Comparison of ENCODE assay signal across 16 mouse cellular contexts in the genomic region with DNA sequence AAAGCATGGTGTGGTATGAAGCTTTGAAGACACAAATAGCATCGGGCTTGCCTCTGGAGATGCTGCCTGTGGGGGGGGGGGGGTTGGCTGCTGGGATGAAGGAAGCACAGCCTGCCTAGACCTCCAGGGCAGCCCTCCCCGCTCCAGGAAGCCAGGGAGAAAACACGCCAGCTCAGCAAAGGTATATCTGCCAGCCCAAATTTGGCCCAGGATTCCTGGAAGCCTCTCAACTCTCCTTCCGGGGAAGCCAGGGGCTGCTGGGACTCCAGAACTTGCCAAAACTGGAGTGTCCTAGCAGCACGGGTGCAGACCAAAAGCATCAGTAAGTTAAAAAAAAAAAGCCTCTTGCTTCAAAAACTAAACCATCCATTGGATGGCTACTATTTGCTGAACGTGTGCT. TPM values are rescaled to one million over a fixed set of nuclear protein-coding genes. Genes with fewer than 3 reads are reported as not detected.
"Had no signal": no experiment of that assay in that cellular context is flagged by ENCODE, and none has a peak within 500 bp of the region (broad histone marks: within the 10 kb centered on the region; RNA-seq: fewer than 3 reads in every experiment).

No protein-coding gene starts in this region.

- ATAC-seq: liver, postnatal 0 days had no signal

- DNase-seq: kidney, postnatal 14 days; liver; liver, embryonic 13.5 days; liver, postnatal 0 days; lung, postnatal 14 days; right cerebral cortex, postnatal 14 days; thymus, adult 18-20 months; thymus, postnatal 14 days had no signal

- H3K4me2 ChIP-seq: kidney, embryonic 15.5 days; limb, embryonic 12.5 days; liver, embryonic 13.5 days; lung, embryonic 15.5 days; midbrain, embryonic 12.5 days had no signal

- H3K4me3 ChIP-seq: kidney, embryonic 15.5 days; left cerebral cortex, adult 2 months; limb, embryonic 12.5 days; liver, embryonic 13.5 days; lung, embryonic 15.5 days; midbrain, embryonic 12.5 days had no signal

- H3K4me1 ChIP-seq: kidney, embryonic 15.5 days; limb, embryonic 12.5 days; liver, embryonic 13.5 days; lung, embryonic 15.5 days had no signal

- H3K27ac ChIP-seq: kidney, embryonic 15.5 days; left cerebral cortex, adult 2 months; limb, embryonic 12.5 days; liver, embryonic 13.5 days; lung, embryonic 15.5 days; midbrain, embryonic 12.5 days had no signal

- H3K9ac ChIP-seq: kidney, embryonic 15.5 days; limb, embryonic 12.5 days; liver, embryonic 13.5 days; liver, postnatal 0 days; lung, embryonic 15.5 days; midbrain, embryonic 12.5 days had no signal

- H3K27me3 ChIP-seq: liver, embryonic 13.5 days; lung, embryonic 15.5 days had no signal

- H3K36me3 ChIP-seq: kidney, embryonic 15.5 days; limb, embryonic 12.5 days; liver, embryonic 13.5 days; lung, embryonic 15.5 days; midbrain, embryonic 12.5 days had no signal

- H3K9me3 ChIP-seq: kidney, embryonic 15.5 days; limb, embryonic 12.5 days; liver, embryonic 13.5 days; lung, embryonic 15.5 days; midbrain, embryonic 12.5 days had no signal

RNA-seq across cellular contexts. Expression of a gene that starts 37.6 kb away (rescaled TPM):
- polyA plus RNA-seq: limb, embryonic 12.5 days had no signal

RNA-seq across cellular contexts. Expression of a gene that starts 57.9 kb away (rescaled TPM):
- polyA plus RNA-seq: kidney, embryonic 15.5 days; limb, embryonic 12.5 days; liver, embryonic 13.5 days; liver, postnatal 0 days; lung, embryonic 15.5 days; midbrain, embryonic 12.5 days; neural tube, embryonic 14.5 days; stomach, embryonic 16.5 days; urinary bladder, adult 2 months had no signal
